Mouse (Mus musculus): ENCODE measurements at regions not wholly inside any gene's neighbourhood (a gene's known extent, or its start where the extent isn't known, plus 50 kb on each side); places are given as distances from the start of the nearest gene placed in this dataset.

DNA sequence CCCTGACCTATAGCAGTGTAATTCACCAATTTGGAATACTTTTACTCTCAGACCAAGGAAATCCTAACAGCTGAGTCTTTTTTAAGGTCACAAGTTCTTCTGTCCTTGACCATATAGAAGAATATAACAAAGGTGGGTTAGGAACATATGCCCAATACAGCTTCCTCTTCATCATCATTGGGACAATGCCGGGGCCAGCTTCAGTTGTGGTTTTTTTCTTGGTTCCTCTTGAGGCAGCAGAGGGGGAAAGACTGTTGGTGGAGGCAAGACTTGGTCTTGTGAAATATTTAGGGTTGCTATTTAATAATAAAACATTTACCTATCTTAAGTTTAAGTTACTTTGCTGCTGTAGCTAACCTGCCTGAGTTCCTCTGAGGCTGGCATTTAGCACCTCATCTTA is 144.8 kb upstream of the Htr1f start:
- WGBS = 94% methylated on average over 1 of the region's 1 CpGs
- no peak for ATAC-seq (replicated peaks)
- Histone ChIP-seq H3K9ac (replicated peaks) (no peak overlapping the region), H3K36me3 (no peaks in the 10 kb centered on the region), H3K27ac (replicated peaks) (no peak overlapping the region), H3K9me3 (no peaks in the 10 kb centered on the region), H3K4me3 (no peak overlapping the region), H3K27me3 (no peaks in the 10 kb centered on the region), H3K4me1 (no peaks in the 10 kb centered on the region), H3K4me2 (replicated peaks) (no peak overlapping the region)

DNA sequence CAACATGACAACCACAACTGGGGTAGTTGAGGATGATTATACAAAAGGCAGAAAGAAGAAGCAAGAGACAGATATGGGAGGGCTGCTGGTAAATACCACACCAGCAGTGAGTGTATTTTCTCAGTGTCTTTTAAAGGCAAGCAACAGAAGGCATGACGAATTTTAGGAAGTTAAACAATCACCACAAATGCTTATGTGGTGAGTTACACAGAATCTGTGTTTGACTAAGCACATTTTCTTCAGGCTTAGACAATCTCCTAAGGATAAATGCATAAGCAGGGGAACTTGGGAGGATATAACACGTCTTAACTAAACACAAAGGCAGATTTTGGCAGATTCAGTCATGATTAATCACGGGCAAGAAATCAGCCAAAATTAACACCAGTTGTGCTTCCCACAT is 141.8 kb upstream of the Htr1f start:
- ATAC-seq (replicated peaks) = no peak
- no peak overlapping the region for H3K27ac ChIP-seq (replicated peaks)
- no peak overlapping the region for H3K9ac ChIP-seq (replicated peaks)
- no peaks in the 10 kb centered on the region for H3K4me1 ChIP-seq
- H3K27me3 ChIP-seq = no peaks in the 10 kb centered on the region
- H3K36me3 ChIP-seq = no peaks in the 10 kb centered on the region
- no peak overlapping the region for H3K4me3 ChIP-seq
- 75% methylated on average over 3 of the region's 3 CpGs for WGBS
- no peak overlapping the region for H3K4me2 ChIP-seq (replicated peaks)
- H3K9me3 ChIP-seq = no peaks in the 10 kb centered on the region

DNA sequence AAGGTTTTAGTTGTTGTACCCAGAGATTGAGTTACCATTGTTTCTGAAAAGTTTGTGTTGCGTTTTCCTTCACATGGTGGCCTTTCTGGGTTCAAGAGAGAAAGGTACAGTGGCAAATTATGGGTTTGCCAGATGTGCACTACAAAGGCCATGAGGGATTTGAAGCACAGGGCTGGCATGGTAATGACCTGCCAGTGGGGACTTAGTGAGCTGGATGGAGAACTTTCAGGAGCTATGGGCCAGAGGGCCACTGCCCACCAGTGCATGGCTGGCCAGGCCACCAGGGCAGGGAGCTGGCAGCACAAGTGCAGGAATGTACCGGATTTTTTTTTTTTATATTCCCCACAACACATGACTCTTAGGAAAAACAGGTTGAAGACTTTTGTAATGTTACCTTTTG is 128.8 kb upstream of the Htr1f start:
- no peaks in the 10 kb centered on the region for H3K4me1 ChIP-seq
- no peak overlapping the region for H3K9ac ChIP-seq (replicated peaks)
- H3K36me3 ChIP-seq = no peaks in the 10 kb centered on the region
- no peak overlapping the region for H3K27ac ChIP-seq (replicated peaks)
- ATAC-seq (replicated peaks) = no peak
- H3K9me3 ChIP-seq = no peaks in the 10 kb centered on the region
- no peak overlapping the region for H3K4me3 ChIP-seq
- 91% methylated on average over 2 of the region's 2 CpGs for WGBS
- no peaks in the 10 kb centered on the region for H3K27me3 ChIP-seq
- no peak overlapping the region for H3K4me2 ChIP-seq (replicated peaks)

DNA sequence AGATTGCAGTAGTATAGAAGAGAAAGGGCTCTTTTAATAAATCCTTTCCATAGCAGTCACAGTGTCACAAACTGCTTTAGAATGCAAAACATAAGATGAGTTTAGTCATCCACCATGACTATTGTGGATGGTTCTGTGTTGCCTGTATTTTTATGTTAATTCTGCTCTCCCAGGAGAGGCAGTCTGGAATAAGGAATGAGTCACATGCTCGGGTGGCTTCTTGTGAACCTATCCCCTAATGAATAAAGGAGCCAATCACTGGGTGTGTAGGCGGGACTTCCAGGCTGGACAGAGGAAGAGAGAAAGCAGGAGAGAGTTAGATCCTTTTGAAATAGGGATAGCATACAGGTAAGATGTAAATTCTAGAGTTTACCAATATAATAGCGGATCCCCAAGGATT is 128.3 kb upstream of the Htr1f start:
- ATAC-seq (replicated peaks) = no peak
- Histone ChIP-seq H3K4me2 (replicated peaks) (no peak overlapping the region), H3K9ac (replicated peaks) (no peak overlapping the region), H3K4me1 (no peaks in the 10 kb centered on the region), H3K27me3 (no peaks in the 10 kb centered on the region), H3K36me3 (no peaks in the 10 kb centered on the region), H3K4me3 (no peak overlapping the region), H3K9me3 (no peaks in the 10 kb centered on the region), H3K27ac (replicated peaks) (no peak overlapping the region)
- WGBS = 70% methylated on average over 3 of the region's 3 CpGs

DNA sequence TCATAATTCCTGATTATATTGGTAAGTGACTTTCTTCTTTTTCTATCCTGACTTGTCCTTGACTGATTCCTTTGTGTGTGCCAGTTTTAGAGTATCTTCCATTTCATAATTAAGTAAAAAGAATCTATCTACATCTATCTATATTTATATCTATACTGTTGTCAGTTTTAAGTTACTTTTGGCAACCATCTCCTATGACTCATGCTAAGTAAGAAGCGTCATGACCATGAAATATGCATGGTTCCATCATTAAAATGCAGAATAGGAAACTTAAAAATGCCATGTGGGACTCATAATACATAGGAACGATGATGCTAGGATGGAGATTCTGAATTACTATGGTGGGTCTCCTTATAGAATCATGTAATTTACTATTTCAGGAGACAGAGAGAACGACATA is 113.8 kb upstream of the Htr1f start:
- Histone ChIP-seq H3K9ac (replicated peaks) (no peak overlapping the region), H3K9me3 (no peaks in the 10 kb centered on the region), H3K4me2 (replicated peaks) (no peak overlapping the region)

DNA sequence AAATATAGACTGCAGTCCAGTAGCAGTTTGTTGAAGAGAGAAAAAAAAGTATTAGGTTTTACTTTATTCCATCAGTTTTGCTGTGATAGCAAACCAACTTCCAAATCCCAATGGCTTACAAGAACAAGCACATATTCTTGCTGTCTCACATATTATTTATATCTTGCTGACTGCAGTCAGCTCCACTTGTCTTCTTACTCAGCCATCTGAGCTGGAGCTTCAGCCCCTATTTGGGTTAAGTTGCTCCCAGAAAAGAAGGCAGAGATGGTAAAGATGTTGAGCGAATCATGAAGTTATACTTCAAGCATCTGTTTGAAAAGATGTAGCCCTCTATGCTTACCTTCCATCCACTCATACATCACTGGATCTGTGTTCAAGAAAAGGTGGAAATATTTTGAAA is 106.7 kb upstream of the Htr1f start:
- no peaks in the 10 kb centered on the region for H3K9me3 ChIP-seq
- ATAC-seq (replicated peaks) = no peak
- H3K4me3 ChIP-seq = no peak overlapping the region
- no peaks in the 10 kb centered on the region for H3K36me3 ChIP-seq
- WGBS = 95% methylated on average over 1 of the region's 1 CpGs
- no peak overlapping the region for H3K27ac ChIP-seq (replicated peaks)
- H3K4me2 ChIP-seq (replicated peaks) = no peak overlapping the region
- no peaks in the 10 kb centered on the region for H3K27me3 ChIP-seq
- H3K9ac ChIP-seq (replicated peaks) = no peak overlapping the region
- no peaks in the 10 kb centered on the region for H3K4me1 ChIP-seq

More for the DNA sequence above, 113.8 kb upstream of the Htr1f start:
- ATAC-seq (replicated peaks) = no peak
- WGBS = 90% methylated on average over 3 of the region's 3 CpGs
- H3K4me3 ChIP-seq = no peak overlapping the region
- no peaks in the 10 kb centered on the region for H3K4me1 ChIP-seq
- H3K27me3 ChIP-seq = no peaks in the 10 kb centered on the region
- no peak overlapping the region for H3K27ac ChIP-seq (replicated peaks)
- H3K36me3 ChIP-seq = no peaks in the 10 kb centered on the region

DNA sequence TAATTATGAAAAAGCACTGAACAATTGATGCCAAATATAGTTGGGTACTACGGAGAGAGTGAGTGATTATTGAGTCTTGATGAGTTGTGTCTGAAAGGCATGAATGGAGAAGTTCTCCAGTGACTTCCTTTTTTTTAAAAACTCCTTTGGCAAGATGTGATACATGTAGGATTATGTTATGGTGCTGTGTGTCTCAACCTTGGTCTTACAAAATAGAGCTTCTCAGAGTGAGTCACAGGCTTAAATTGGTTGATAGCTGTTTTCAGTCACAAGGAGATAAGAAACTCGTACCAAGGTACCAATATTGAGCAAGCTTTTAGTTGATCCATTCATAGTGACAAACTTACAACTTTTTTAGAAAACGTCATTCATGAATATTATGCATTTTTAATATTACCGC is 95.7 kb upstream of the Htr1f start:
- no peak for ATAC-seq (replicated peaks)
- H3K36me3 ChIP-seq = no peaks in the 10 kb centered on the region
- H3K4me1 ChIP-seq = no peaks in the 10 kb centered on the region
- H3K27ac ChIP-seq (replicated peaks) = no peak overlapping the region
- H3K27me3 ChIP-seq = no peaks in the 10 kb centered on the region
- no peak overlapping the region for H3K4me3 ChIP-seq
- no peak overlapping the region for H3K9ac ChIP-seq (replicated peaks)
- H3K9me3 ChIP-seq = no peaks in the 10 kb centered on the region
- no peak overlapping the region for H3K4me2 ChIP-seq (replicated peaks)
- WGBS = 91% methylated on average over 4 of the region's 4 CpGs

DNA sequence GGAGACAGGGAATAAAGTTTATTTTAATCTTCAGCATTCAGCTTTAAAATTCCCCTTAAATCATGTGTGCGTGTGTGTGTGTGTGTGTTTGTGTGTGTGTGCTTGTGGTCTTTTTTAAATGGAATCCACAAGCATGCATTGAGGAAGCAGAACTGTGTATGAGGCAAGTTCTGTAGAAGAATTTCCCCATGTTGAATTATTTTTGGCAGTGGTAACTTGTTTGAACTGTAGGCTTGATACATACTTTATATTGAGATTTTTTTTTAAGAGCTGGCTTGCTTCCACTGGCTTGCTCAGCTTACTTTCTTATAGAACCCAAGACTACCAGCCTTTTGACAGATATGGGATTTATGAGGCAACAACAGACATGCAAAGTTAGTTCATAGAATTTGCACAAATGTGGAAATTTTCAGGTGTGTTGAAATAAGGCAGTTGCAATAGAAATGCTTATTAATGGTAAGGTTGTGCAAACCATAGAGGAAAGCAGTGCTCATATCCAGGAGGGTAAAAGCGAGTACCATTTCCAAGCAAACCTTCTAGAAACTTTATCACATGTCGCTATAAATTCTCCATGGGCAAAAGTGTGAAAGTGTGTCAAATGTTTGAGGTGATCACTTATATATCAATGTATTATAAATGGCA is 91.7 kb upstream of the Htr1f start:
- Histone ChIP-seq H3K9ac (replicated peaks) (no peak overlapping the region), H3K4me1 (no peaks in the 10 kb centered on the region), H3K4me2 (replicated peaks) (no peak overlapping the region), H3K9me3 (no peaks in the 10 kb centered on the region), H3K4me3 (no peak overlapping the region), H3K27me3 (no peaks in the 10 kb centered on the region), H3K27ac (replicated peaks) (no peak overlapping the region), H3K36me3 (no peaks in the 10 kb centered on the region)
- 91% methylated on average over 3 of the region's 3 CpGs for WGBS
- ATAC-seq (replicated peaks) = no peak

DNA sequence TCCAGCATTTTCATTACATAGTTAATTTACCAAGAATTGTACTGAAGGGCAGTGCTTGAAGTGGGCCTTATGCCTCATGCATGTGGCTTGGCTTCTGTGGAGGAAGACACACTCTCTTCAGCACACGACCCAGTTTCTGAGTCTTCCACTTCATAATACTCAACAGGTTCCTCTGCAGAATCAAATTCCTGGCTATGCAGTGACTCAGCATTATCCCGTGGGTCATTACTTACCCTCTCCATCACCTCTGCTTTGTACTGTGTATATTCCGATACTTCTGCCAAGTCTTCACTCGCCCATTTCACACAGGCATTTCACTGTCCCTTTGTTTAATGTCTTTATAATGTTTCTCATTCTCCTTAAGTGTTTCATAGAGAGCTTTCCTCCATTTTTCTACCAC is 90.1 kb upstream of the Htr1f start:
- ATAC-seq (replicated peaks) = no peak
- Histone ChIP-seq H3K36me3 (no peaks in the 10 kb centered on the region), H3K4me3 (no peak overlapping the region), H3K9me3 (no peaks in the 10 kb centered on the region), H3K9ac (replicated peaks) (no peak overlapping the region), H3K27ac (replicated peaks) (no peak overlapping the region), H3K4me2 (replicated peaks) (no peak overlapping the region), H3K4me1 (no peaks in the 10 kb centered on the region), H3K27me3 (no peaks in the 10 kb centered on the region)
- WGBS = 77% methylated on average over 4 of the region's 4 CpGs

DNA sequence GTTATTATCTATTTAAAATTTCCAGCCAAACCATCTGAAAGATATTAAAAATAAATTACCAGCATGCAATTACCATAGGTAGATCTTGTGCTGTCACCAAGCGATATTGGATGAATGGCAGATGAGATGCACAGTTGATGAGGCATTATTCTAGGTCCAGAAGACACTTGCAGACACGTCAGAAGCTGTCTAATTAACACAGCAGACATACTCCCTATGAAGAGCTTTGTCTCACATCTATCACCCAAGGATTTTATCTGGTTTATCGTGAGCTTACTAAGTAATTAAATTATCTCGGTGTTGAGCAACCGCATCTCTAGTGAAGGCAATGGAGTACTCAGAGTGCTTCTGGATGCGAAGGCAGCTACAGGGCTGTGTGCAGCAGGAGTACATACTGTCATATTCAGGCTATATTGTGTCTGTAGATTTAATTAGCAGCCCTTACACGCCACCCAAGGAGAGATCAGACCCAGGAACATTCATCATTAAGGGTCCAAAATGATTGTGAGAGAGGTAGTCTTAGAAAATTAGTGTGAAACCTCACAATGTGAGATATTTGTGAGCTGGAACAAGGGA is 86.0 kb upstream of the Htr1f start:
- H3K4me1 ChIP-seq = no peaks in the 10 kb centered on the region
- no peaks in the 10 kb centered on the region for H3K36me3 ChIP-seq
- 46% methylated on average over 7 of the region's 7 CpGs for WGBS
- no peaks in the 10 kb centered on the region for H3K9me3 ChIP-seq
- H3K9ac ChIP-seq (replicated peaks) = no peak overlapping the region
- H3K27ac ChIP-seq (replicated peaks) = no peak overlapping the region
- no peaks in the 10 kb centered on the region for H3K27me3 ChIP-seq
- H3K4me2 ChIP-seq (replicated peaks) = no peak overlapping the region
- peak; percentile 67 for ATAC-seq (replicated peaks)
- no peak overlapping the region for H3K4me3 ChIP-seq

DNA sequence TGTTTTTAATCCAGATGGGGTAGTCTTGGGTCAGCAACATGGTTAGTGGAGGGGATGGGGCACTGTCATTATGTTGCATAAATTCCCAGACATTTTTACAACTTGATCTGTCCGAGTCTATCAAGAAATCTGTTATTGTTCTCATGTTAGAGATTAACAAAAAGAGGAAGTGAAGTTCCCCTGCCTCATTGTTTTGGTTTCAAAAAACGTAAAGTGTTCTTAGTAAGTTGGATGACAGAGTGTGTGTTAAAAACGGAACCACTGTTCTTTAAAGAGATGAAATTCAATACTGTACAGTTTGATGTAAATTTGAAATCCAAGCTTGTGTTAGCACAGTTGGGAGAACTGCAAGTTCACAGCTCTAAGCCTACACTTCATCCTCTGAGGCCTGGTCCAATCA is 68.9 kb upstream of the Htr1f start:
- no peak overlapping the region for H3K27ac ChIP-seq (replicated peaks)
- no peaks in the 10 kb centered on the region for H3K9me3 ChIP-seq
- no peaks in the 10 kb centered on the region for H3K27me3 ChIP-seq
- no peak overlapping the region for H3K4me2 ChIP-seq (replicated peaks)
- no peak overlapping the region for H3K9ac ChIP-seq (replicated peaks)
- H3K4me3 ChIP-seq = no peak overlapping the region
- ATAC-seq (replicated peaks) = no peak
- WGBS = 71% methylated on average over 3 of the region's 3 CpGs
- no peaks in the 10 kb centered on the region for H3K36me3 ChIP-seq
- H3K4me1 ChIP-seq = no peaks in the 10 kb centered on the region

DNA sequence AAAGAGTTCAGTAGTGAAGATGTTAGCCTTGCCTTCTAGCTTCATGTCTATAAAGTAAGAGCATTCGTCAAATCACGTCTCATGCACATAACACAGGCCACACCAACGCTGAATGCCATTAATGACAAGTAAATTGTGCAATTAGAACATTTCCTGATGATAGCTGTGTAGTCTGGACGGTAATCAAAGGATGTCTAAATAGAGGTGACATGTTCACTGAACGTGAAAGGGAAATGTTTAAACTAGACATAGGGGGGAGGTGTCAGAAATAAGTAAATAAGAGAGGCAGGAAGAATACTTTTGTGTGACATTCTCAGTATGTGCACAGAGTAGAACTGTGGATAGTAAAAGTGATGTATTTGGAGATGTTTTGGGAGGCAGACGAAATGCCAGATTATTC is 61.5 kb upstream of the Htr1f start:
- no peak for ATAC-seq (replicated peaks)
- no peak overlapping the region for H3K27ac ChIP-seq (replicated peaks)
- H3K4me2 ChIP-seq (replicated peaks) = no peak overlapping the region
- no peaks in the 10 kb centered on the region for H3K4me1 ChIP-seq
- no peaks in the 10 kb centered on the region for H3K36me3 ChIP-seq
- no peaks in the 10 kb centered on the region for H3K27me3 ChIP-seq
- H3K4me3 ChIP-seq = no peak overlapping the region
- no peaks in the 10 kb centered on the region for H3K9me3 ChIP-seq
- H3K9ac ChIP-seq (replicated peaks) = no peak overlapping the region
- WGBS = 36% methylated on average over 6 of the region's 6 CpGs

DNA sequence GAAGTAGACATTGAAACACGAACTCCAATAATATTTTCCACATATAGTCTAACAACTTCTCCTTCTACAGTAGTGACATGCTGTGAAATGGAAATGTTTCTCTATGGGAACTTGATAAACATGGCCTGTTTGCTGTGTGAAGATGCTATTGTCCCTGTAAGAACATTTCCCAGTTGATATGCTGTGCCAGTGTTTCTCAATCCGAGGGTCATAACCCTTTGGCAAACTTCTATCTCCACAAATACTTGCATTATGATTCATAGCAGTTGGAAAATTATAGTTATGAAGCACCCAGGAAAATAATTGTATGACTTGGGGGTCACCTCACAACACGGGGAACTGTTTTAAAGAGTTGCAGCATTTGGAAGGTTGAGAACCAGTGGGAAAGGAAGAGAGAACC is 57.1 kb upstream of the Htr1f start:
- no peak for ATAC-seq (replicated peaks)
- WGBS = 90% methylated on average over 3 of the region's 3 CpGs

More for the DNA sequence above, 57.1 kb upstream of the Htr1f start:
- H3K4me2 ChIP-seq (replicated peaks) = no peak overlapping the region
- no peaks in the 10 kb centered on the region for H3K36me3 ChIP-seq
- no peak overlapping the region for H3K27ac ChIP-seq (replicated peaks)
- H3K9me3 ChIP-seq = no peaks in the 10 kb centered on the region
- H3K4me3 ChIP-seq = no peak overlapping the region
- no peaks in the 10 kb centered on the region for H3K4me1 ChIP-seq
- H3K27me3 ChIP-seq = no peaks in the 10 kb centered on the region
- no peak overlapping the region for H3K9ac ChIP-seq (replicated peaks)
